Mouse (Mus musculus) neural tube, embryonic 12.5 days (tissue): Measurements from ENCODE around the gene Fgd2. TPM values are rescaled to one million over a fixed set of nuclear protein-coding genes. Genes with fewer than 3 reads are reported as not detected.

Source experiments
- ATAC-seq: fragments of 200-750 bp; cut with Nextera tagmentation; 2 replicates; pipeline ENCODE4 v1.8.0; 2017; ENCODE audit warnings: low read depth, mild to moderate bottlenecking, moderate TSS enrichment, moderate library complexity; ENCODE audit not compliant: low FRiP score
- H3K27ac ChIP-seq: fragments of 300-500 bp; sonication (generic); 2 replicates; pipeline ENCODE4 v1.5.1; 2016
- H3K27me3 ChIP-seq: fragments of 300-500 bp; sonication (generic); replicated peaks from 2 replicates; pipeline ENCODE4 v1.6.1; 2016; ENCODE audit warnings: mild to moderate bottlenecking
- H3K36me3 ChIP-seq: fragments of 300-500 bp; sonication (generic); 2 replicates; pipeline ENCODE4 v1.6.1; 2016; ENCODE audit warnings: mild to moderate bottlenecking
- H3K4me1 ChIP-seq: fragments of 300-500 bp; sonication (generic); 2 replicates; pipeline ENCODE4 v1.6.1; 2016
- H3K4me2 ChIP-seq: fragments of 300-500 bp; sonication (generic); replicated peaks from 2 replicates; pipeline ENCODE4 v1.6.1; 2016; ENCODE audit warnings: mild to moderate bottlenecking
- H3K4me3 ChIP-seq: fragments of 300-500 bp; sonication (generic); 2 replicates; pipeline ENCODE4 v1.5.1; 2016
- H3K9ac ChIP-seq: fragments of 300-500 bp; sonication (generic); 2 replicates; pipeline ENCODE4 v1.6.1; 2016; ENCODE audit warnings: mild to moderate bottlenecking
- H3K9me3 ChIP-seq: fragments of 300-500 bp; sonication (generic); 2 replicates; pipeline ENCODE4 v1.6.1; 2016; ENCODE audit warnings: mild to moderate bottlenecking
- WGBS: fragments of 180-500 bp; shearing (Covaris S2); methylation state at CpG from one replicate; pipeline ENCODE4 v1.1.7; 2016; 5-methylcytosine and 5-hydroxymethylcytosine counted together
- polyA plus RNA-seq: library from polyadenylated mRNA; unstranded; fragments of >200 nt; fragmentation: Nextera tagmentation; extraction: Ambion mirVana; gene quantifications from 2 replicates; pipeline ENCODE4 v1.2.1, GENCODE M21; 2016

Fgd2 gene
- polyA plus RNA-seq, 1 experiment from 2014 or later, result 3.7 TPM

DNA sequence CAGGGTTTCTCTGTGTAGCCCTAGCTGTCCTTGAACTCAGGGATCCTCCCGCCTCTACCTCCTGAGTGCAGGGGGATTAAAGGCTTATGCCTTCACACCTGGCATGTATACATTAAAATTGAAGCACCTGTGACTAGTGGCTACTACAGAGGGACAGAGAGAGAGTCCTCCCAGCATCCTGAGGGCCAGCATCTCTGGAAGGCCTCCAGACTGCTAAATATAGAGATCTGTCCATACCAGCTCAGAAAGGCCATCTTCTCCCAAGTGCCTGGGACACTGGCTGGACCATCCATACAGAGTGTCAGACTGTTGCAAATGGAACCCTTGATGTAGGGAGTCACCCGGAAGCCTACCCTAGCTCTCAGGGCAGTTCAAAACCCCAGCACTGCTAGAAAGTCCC, 63.3 kb downstream of the Fgd2 start:
- Histone ChIP-seq H3K9me3 (no peaks in the 10 kb centered on the region), H3K9ac (no peak overlapping the region), H3K4me3 (no peak overlapping the region), H3K27me3 (no peaks in the 10 kb centered on the region), H3K4me1 (no peaks in the 10 kb centered on the region), H3K36me3 (no peaks in the 10 kb centered on the region), H3K27ac (no peak overlapping the region), H3K4me2 (no peak overlapping the region)
- ATAC-seq, result no peak
- 97% methylated on average over 2 of the region's 2 CpGs for WGBS

- ATAC-seq, result no peak
- Histone ChIP-seq H3K4me3 (no peak overlapping the region), H3K9ac (no peak overlapping the region), H3K4me2 (no peak overlapping the region), H3K36me3 (no peaks in the 10 kb centered on the region), H3K4me1 (no peaks in the 10 kb centered on the region), H3K27ac (no peak overlapping the region), H3K9me3 (no peaks in the 10 kb centered on the region), H3K27me3 (no peaks in the 10 kb centered on the region)
- WGBS, result 62% methylated on average over 9 of the region's 9 CpGs
Observed at GRCm38 (mm10) chr17:29425345-29425744, 64.6 kb downstream of the Fgd2 start.

DNA sequence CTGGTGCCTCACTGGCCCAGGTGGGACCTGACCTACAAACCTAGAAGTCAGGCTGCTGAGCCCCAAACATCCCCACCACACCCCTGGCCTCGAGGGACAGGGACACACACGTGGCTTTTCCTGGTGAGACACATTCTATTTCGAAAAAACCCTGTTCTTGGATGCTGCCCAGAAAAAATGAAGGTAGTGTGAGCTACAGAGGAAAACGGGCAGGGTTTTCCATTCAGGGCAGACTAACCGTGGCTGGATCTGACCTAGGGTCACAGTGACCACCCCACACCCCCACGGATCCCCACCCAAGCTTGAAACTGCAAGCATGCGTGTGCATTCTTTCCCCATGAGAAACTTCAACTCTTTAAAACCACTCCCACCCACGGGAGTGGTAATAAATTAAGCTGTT, 67.5 kb downstream of the Fgd2 start:
- Histone ChIP-seq H3K27ac (no peak overlapping the region), H3K27me3 (no peaks in the 10 kb centered on the region), H3K9me3 (no peaks in the 10 kb centered on the region)

GRCm38 (mm10) chr17:29428826-29429225, 68.1 kb downstream of the Fgd2 start:
- H3K9ac ChIP-seq, result no peak overlapping the region
- H3K4me1 ChIP-seq, result 0 out of 2 replicates have a peak, but pooled peaks cover 9% of the 10 kb centered on the region
- no peak for ATAC-seq
- 45% methylated on average over 2 of the region's 2 CpGs for WGBS
- H3K27me3 ChIP-seq, result no peaks in the 10 kb centered on the region
- no peak overlapping the region for H3K4me2 ChIP-seq
- no peak overlapping the region for H3K4me3 ChIP-seq
- H3K36me3 ChIP-seq, result no peaks in the 10 kb centered on the region
- no peaks in the 10 kb centered on the region for H3K9me3 ChIP-seq
- no peak overlapping the region for H3K27ac ChIP-seq

More for the DNA sequence above, 67.5 kb downstream of the Fgd2 start:
- Histone ChIP-seq H3K9ac (peak overlapping the region; percentile 21; the same call in 1 of the 2 replicates), H3K4me1 (0 out of 2 replicates have a peak, but pooled peaks cover 9% of the 10 kb centered on the region), H3K4me2 (no peak overlapping the region), H3K4me3 (no peak overlapping the region), H3K36me3 (no peaks in the 10 kb centered on the region)
- WGBS, result 44% methylated on average over 8 of the region's 8 CpGs
- ATAC-seq, result no peak

Other genes with a start within 250 kb of the Fgd2 start
- 0.30 and 0.42 TPM in 2 replicates for gene Rab44, start 246.8 kb upstream of the Fgd2 start, polyA plus RNA-seq
- gene Cpne5, start 122.7 kb upstream of the Fgd2 start, polyA plus RNA-seq, result 7.0 and 7.7 TPM in 2 replicates
- 117 and 125 TPM in 2 replicates for gene Ppil1, start 96.7 kb upstream of the Fgd2 start, polyA plus RNA-seq
- 74.8 and 75.3 TPM in 2 replicates for gene BC004004, start 92.1 kb upstream of the Fgd2 start, polyA plus RNA-seq
- gene Pi16, start 43.2 kb upstream of the Fgd2 start, polyA plus RNA-seq, result 1.2 and 1.3 TPM in 2 replicates
- gene Mtch1, start 13.0 kb upstream of the Fgd2 start, polyA plus RNA-seq, result 468 and 479 TPM in 2 replicates
- gene Pim1, start 129.8 kb downstream of the Fgd2 start, polyA plus RNA-seq, result 20.3 and 21.2 TPM in 2 replicates
- gene Gm17657, start 188.7 kb downstream of the Fgd2 start, polyA plus RNA-seq, result not detected in 2 replicates
- gene Tbc1d22b, start 188.9 kb downstream of the Fgd2 start, polyA plus RNA-seq, result 21.9 and 26.9 TPM in 2 replicates
- gene Tmem217, start 191.5 kb downstream of the Fgd2 start, polyA plus RNA-seq, result 1.2 and 2.5 TPM in 2 replicates